Mouse (Mus musculus) embryonic facial prominence, embryonic 12.5 days (tissue): ENCODE measurements around the gene Zdhhc5. TPM values are rescaled to one million over a fixed set of nuclear protein-coding genes. Genes with fewer than 3 reads are reported as not detected.
A peak's percentile ranks its signal among the peaks of the same experiment; 100 is the strongest.
"Not testable (repeated sequence)": the region's sequence is repeated elsewhere in the genome, so short reads cannot be mapped to it uniquely, and the experiment has no call there.

Experiments used
- ATAC-seq: fragments of 200-750 bp; cut with Nextera tagmentation; 2 replicates; pipeline ENCODE4 v1.8.0; 2017; ENCODE audit not compliant: insufficient number of reproducible peaks, insufficient read depth, low FRiP score, low TSS enrichment
- H3K27ac ChIP-seq: fragments of 300-500 bp; sonication (generic); 2 replicates; pipeline ENCODE4 v1.5.1; 2016; ENCODE audit warnings: mild to moderate bottlenecking
- H3K27me3 ChIP-seq: fragments of 300-500 bp; sonication (generic); 2 replicates; pipeline ENCODE4 v1.6.1; 2016; ENCODE audit warnings: mild to moderate bottlenecking, moderate library complexity
- H3K36me3 ChIP-seq: fragments of 300-500 bp; sonication (generic); 2 replicates; pipeline ENCODE4 v1.6.1; 2016; ENCODE audit warnings: mild to moderate bottlenecking
- H3K4me1 ChIP-seq: fragments of 300-500 bp; sonication (generic); 2 replicates; pipeline ENCODE4 v1.6.1; 2016
- H3K4me2 ChIP-seq: fragments of 300-500 bp; sonication (generic); replicated peaks from 2 replicates; pipeline ENCODE4 v1.6.1; 2016; ENCODE audit warnings: mild to moderate bottlenecking, moderate library complexity
- H3K4me3 ChIP-seq: fragments of 300-500 bp; sonication (generic); 2 replicates; pipeline ENCODE4 v1.5.1; 2016; ENCODE audit warnings: mild to moderate bottlenecking
- H3K9ac ChIP-seq: fragments of 300-500 bp; sonication (generic); 2 replicates; pipeline ENCODE4 v1.6.1; 2016; ENCODE audit warnings: mild to moderate bottlenecking, moderate library complexity
- H3K9me3 ChIP-seq: fragments of 300-500 bp; sonication (generic); 2 replicates; pipeline ENCODE4 v1.6.1; 2016; ENCODE audit warnings: mild to moderate bottlenecking, moderate library complexity
- WGBS: fragments of 180-500 bp; shearing (Covaris S2); methylation state at CpG from one replicate; pipeline ENCODE4 v1.1.7; 2016; 5-methylcytosine and 5-hydroxymethylcytosine counted together
- polyA plus RNA-seq: library from polyadenylated mRNA; unstranded; fragments of >200 nt; fragmentation: Nextera tagmentation; extraction: Ambion mirVana; gene quantifications from 2 replicates; pipeline ENCODE4 v1.2.1, GENCODE M21; 2016

Gene Zdhhc5
- polyA plus RNA-seq, 1 experiment from 2014 or later = 33.9 TPM

GRCm38 (mm10) chr2:84682605-84683183, 32.3 kb downstream of the Zdhhc5 start:
- Histone ChIP-seq H3K27me3 (no peaks in the 10 kb centered on the region), H3K4me1 (peaks cover 7% of the 10 kb centered on the region; the same call in 1 of the 2 replicates), H3K27ac (no peak overlapping the region), H3K36me3 (peaks cover 50% of the 10 kb centered on the region), H3K9me3 (no peaks in the 10 kb centered on the region), H3K9ac (no peak overlapping the region), H3K4me2 (no peak overlapping the region), H3K4me3 (no peak overlapping the region)
- no peak for ATAC-seq
- 87% methylated on average over 6 of the region's 6 CpGs for WGBS

- Histone ChIP-seq H3K4me1 (peaks cover 16% of the 10 kb centered on the region), H3K9ac (peak within 1 kb of the TSS; percentile 82), H3K27ac (peak within 1 kb of the TSS; percentile 17; the same call in 1 of the 2 replicates), H3K36me3 (peaks cover 36% of the 10 kb centered on the region), H3K4me2 (peak within 1 kb of the TSS; percentile 73), H3K9me3 (no peaks in the 10 kb centered on the region), H3K4me3 (peak within 1 kb of the TSS; percentile 80), H3K27me3 (no peaks in the 10 kb centered on the region)
- WGBS = 14% methylated on average over 8 of the region's 8 CpGs
- ATAC-seq = no peak
Measured at GRCm38 (mm10) chr2:84679016-84679415, 36.0 kb downstream of the Zdhhc5 start, which contains the start of gene Tmx2. Tmx2 (minus strand) TSS chr2:84679140.

GRCm38 (mm10) chr2:84677968-84678880, 36.8 kb downstream of the Zdhhc5 start, which contains the start of the genes Gm28635 and Med19:
Gm28635 (minus strand) TSS chr2:84678041.
Med19 (plus strand) TSS chr2:84678402.
- ATAC-seq = peak; percentile 100
- Histone ChIP-seq H3K27ac (peak within 1 kb of the TSS; percentile 41), H3K9ac (peak within 1 kb of the TSS; percentile 82), H3K4me2 (peak within 1 kb of the TSS; percentile 73), H3K4me1 (peaks cover 16% of the 10 kb centered on the region), H3K36me3 (peaks cover 42% of the 10 kb centered on the region), H3K4me3 (peak within 1 kb of the TSS; percentile 80), H3K27me3 (no peaks in the 10 kb centered on the region), H3K9me3 (no peaks in the 10 kb centered on the region)
- WGBS = under 1% methylated on average over 44 of the region's 44 CpGs

- H3K4me1 ChIP-seq = peaks cover 16% of the 10 kb centered on the region
- peak; percentile 36 for ATAC-seq
- H3K9ac ChIP-seq = peak overlapping the region; percentile 61
- no peaks in the 10 kb centered on the region for H3K9me3 ChIP-seq
- no peaks in the 10 kb centered on the region for H3K27me3 ChIP-seq
- H3K4me2 ChIP-seq = peak overlapping the region; percentile 73
- peaks cover 45% of the 10 kb centered on the region for H3K36me3 ChIP-seq
- 10% methylated on average over 22 of the region's 22 CpGs for WGBS
- peak overlapping the region; percentile 80 for H3K4me3 ChIP-seq
- H3K27ac ChIP-seq = peak overlapping the region; percentile 41; the same call in 1 of the 2 replicates
Measured at GRCm38 (mm10) chr2:84677270-84677967, 37.6 kb downstream of the Zdhhc5 start.

GRCm38 (mm10) chr2:84671535-84671934, 43.4 kb downstream of the Zdhhc5 start:
- H3K27me3 ChIP-seq, H3K4me3 ChIP-seq, ATAC-seq, H3K27ac ChIP-seq, H3K9ac ChIP-seq, H3K9me3 ChIP-seq, H3K4me1 ChIP-seq: not testable (repeated sequence)
- 65% methylated on average over 4 of the region's 5 CpGs for WGBS
- H3K4me2 ChIP-seq = peak overlapping the region; percentile 62
- H3K36me3 ChIP-seq = peaks cover 48% of the 10 kb centered on the region

GRCm38 (mm10) chr2:84670569-84670933, 44.4 kb downstream of the Zdhhc5 start, which contains the start of gene Selenoh:
Selenoh (minus strand) TSS chr2:84670770.
- peak within 1 kb of the TSS; percentile 97 for H3K27ac ChIP-seq
- ATAC-seq = peak; percentile 96
- peaks cover 43% of the 10 kb centered on the region for H3K36me3 ChIP-seq
- peaks cover 4% of the 10 kb centered on the region; the same call in 1 of the 2 replicates for H3K4me1 ChIP-seq
- H3K27me3 ChIP-seq = no peaks in the 10 kb centered on the region
- WGBS = under 1% methylated on average over 20 of the region's 20 CpGs
- H3K9ac ChIP-seq = peak within 1 kb of the TSS; percentile 91
- H3K4me2 ChIP-seq = peak within 1 kb of the TSS; percentile 62
- H3K4me3 ChIP-seq = peak within 1 kb of the TSS; percentile 90
- no peaks in the 10 kb centered on the region for H3K9me3 ChIP-seq

GRCm38 (mm10) chr2:84669828-84670568, 45.0 kb downstream of the Zdhhc5 start:
- Histone ChIP-seq H3K9me3 (no peaks in the 10 kb centered on the region), H3K4me1 (peaks cover 4% of the 10 kb centered on the region; the same call in 1 of the 2 replicates), H3K4me2 (peak overlapping the region; percentile 62), H3K27me3 (no peaks in the 10 kb centered on the region), H3K9ac (peak overlapping the region; percentile 91), H3K27ac (peak overlapping the region; percentile 97), H3K4me3 (peak overlapping the region; percentile 90), H3K36me3 (peaks cover 37% of the 10 kb centered on the region)
- 3% methylated on average over 39 of the region's 39 CpGs for WGBS
- ATAC-seq = peak; percentile 77

- H3K36me3 ChIP-seq = peaks cover 14% of the 10 kb centered on the region
- 61% methylated on average over 12 of the region's 12 CpGs for WGBS
- no peak overlapping the region for H3K9ac ChIP-seq
- H3K4me1 ChIP-seq = peaks cover 4% of the 10 kb centered on the region; the same call in 1 of the 2 replicates
- ATAC-seq = no peak
- no peak overlapping the region for H3K4me3 ChIP-seq
- H3K9me3 ChIP-seq = no peaks in the 10 kb centered on the region
- no peak overlapping the region for H3K27ac ChIP-seq
- H3K27me3 ChIP-seq = no peaks in the 10 kb centered on the region
- no peak overlapping the region for H3K4me2 ChIP-seq
Measured at GRCm38 (mm10) chr2:84666081-84666480, 48.9 kb downstream of the Zdhhc5 start.

GRCm38 (mm10) chr2:84662866-84663265, 52.1 kb downstream of the Zdhhc5 start:
- no peaks in the 10 kb centered on the region for H3K9me3 ChIP-seq
- H3K9ac ChIP-seq = no peak overlapping the region
- ATAC-seq = no peak
- H3K4me1 ChIP-seq = no peaks in the 10 kb centered on the region
- WGBS = 28% methylated on average over 2 of the region's 2 CpGs
- no peaks in the 10 kb centered on the region for H3K36me3 ChIP-seq
- H3K27me3 ChIP-seq = no peaks in the 10 kb centered on the region
- H3K27ac ChIP-seq = no peak overlapping the region
- H3K4me3 ChIP-seq = no peak overlapping the region
- H3K4me2 ChIP-seq = no peak overlapping the region

- H3K27me3 ChIP-seq = no peaks in the 10 kb centered on the region
- WGBS = 66% methylated on average over 3 of the region's 3 CpGs
- no peak for ATAC-seq
Measured at GRCm38 (mm10) chr2:84660253-84660652, 54.7 kb downstream of the Zdhhc5 start.

GRCm38 (mm10) chr2:84658806-84659205, 56.2 kb downstream of the Zdhhc5 start, which contains the start of gene Btbd18:
Btbd18 (plus strand) TSS chr2:84659079.
- Histone ChIP-seq H3K4me3 (no peak within 1 kb of the TSS), H3K27ac (no peak within 1 kb of the TSS), H3K9ac (no peak within 1 kb of the TSS), H3K27me3 (no peaks in the 10 kb centered on the region), H3K36me3 (no peaks in the 10 kb centered on the region), H3K9me3 (no peaks in the 10 kb centered on the region), H3K4me1 (no peaks in the 10 kb centered on the region), H3K4me2 (no peak within 1 kb of the TSS)
- WGBS = 93% methylated on average over 32 of the region's 32 CpGs
- no peak for ATAC-seq

More at GRCm38 (mm10) chr2:84660253-84660652, 54.7 kb downstream of the Zdhhc5 start:
- H3K4me1 ChIP-seq = no peaks in the 10 kb centered on the region
- H3K9ac ChIP-seq = no peak overlapping the region
- H3K27ac ChIP-seq = no peak overlapping the region
- no peak overlapping the region for H3K4me2 ChIP-seq
- no peaks in the 10 kb centered on the region for H3K9me3 ChIP-seq
- no peaks in the 10 kb centered on the region for H3K36me3 ChIP-seq
- H3K4me3 ChIP-seq = no peak overlapping the region
